Mouse (Mus musculus): ENCODE measurements around the gene Mcub. TPM values are rescaled to one million over a fixed set of nuclear protein-coding genes. Genes with fewer than 3 reads are reported as not detected.
A peak's percentile ranks its signal among the peaks of the same experiment; 100 is the strongest.

The Mcub gene
- polyA plus RNA-seq, 2 experiments: 7.4 to 16.4 TPM

DNA sequence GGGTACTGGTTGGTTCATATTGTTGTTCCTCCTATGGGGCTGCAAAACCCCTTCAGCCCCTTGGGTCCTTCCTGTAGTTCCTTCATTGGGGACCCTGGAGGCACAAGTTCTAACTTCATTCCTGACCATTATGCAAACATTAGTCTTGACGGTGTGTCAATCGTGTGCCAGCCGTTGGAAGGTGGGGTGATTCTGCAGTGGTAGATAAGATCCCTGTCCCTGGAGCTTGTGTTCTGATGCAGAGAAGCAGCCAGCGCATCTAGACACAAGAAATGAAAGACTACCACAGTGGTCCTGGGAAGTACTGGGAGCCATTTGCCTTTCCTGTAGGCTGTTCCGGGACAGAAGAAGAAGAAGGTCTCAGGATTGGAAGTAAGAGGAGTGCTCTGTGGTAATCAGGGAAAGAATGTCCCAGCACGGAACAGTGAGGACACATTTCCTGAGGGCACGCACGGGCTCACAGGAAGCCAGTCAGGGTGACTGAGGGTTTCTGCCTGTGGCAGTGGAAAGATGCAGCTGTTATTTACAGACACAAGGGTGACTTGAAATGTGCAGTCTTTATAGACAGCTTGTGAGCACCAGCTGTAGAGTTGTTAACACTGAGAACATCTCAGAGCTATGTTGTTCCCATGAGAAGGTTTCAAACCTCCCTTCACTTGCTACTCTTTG, 88.9 kb downstream of the Mcub start:
- 11% methylated on average over 8 of the region's 8 CpGs for WGBS (ENCODE audit: insufficient replicate concordance)
- Histone ChIP-seq H3K27ac (peak overlapping the region; percentile 83), H3K4me3 (ENCODE audit: insufficient read depth in 1 of 2, low read depth in 2 of 2, low read length in 2 of 2) (peak overlapping the region; percentile 57 to 58), H3K9ac (replicated peaks) (peak overlapping the region; percentile 64), H3K36me3 (replicated peaks; ENCODE audit: control insufficient read depth, insufficient read depth, low read depth) (no peaks in the 10 kb centered on the region), H3K4me1 (replicated peaks; ENCODE audit: control insufficient read depth in 2 of 2, insufficient read depth in 2 of 2, low read length in 1 of 2) (peaks cover 42 to 45% of the 10 kb centered on the region in 2 experiments), H3K27me3 (ENCODE audit: control insufficient read depth, insufficient read depth, low read length) (no peaks in the 10 kb centered on the region), H3K4me2 (ENCODE audit: low read depth) (peak overlapping the region; percentile 88), H3K9me3 (ENCODE audit: control insufficient read depth, low read length) (no peaks in the 10 kb centered on the region)
- TF ChIP-seq CTCF (IDR thresholded peaks at IDR 0.05; ENCODE audit: low read depth) (no peak), EP300 (IDR thresholded peaks at IDR 0.05; ENCODE audit: low read depth) (peak; percentile 77)
- ATAC-seq (ENCODE audit: insufficient read depth) (peak; percentile 72), DNase-seq (ENCODE audit: low read depth in 3 of 3, low spot score in 3 of 3) (peak; percentile 56 to 59 (median 57))

DNA sequence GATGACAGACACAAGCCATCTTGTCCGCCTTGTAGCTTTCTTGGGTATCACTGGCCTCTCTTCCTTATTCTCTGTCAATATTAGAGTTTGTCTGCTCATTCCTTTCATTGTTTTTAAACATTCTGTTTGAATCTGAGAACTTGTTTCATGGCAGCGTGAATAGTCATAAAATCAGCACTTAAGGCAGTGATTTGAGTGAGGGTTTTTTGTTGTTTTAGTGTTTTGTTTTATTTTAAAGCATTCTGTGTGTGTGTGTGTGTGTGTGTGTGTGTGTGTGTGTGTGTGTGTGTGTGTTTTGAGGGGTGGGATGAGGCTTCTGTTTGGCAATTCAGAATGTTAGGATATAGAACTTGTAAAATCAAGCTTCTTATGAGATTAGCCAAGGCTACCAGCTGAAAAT, 90.1 kb downstream of the Mcub start:
- Histone ChIP-seq H3K4me1 (replicated peaks; ENCODE audit: control insufficient read depth in 2 of 2, insufficient read depth in 2 of 2, low read length in 1 of 2) (peaks cover 30 to 35% of the 10 kb centered on the region in 2 experiments), H3K36me3 (replicated peaks; ENCODE audit: control insufficient read depth, insufficient read depth, low read depth) (no peaks in the 10 kb centered on the region), H3K9me3 (ENCODE audit: control insufficient read depth, low read length) (no peaks in the 10 kb centered on the region), H3K4me2 (ENCODE audit: low read depth) (peak overlapping the region; percentile 88), H3K27ac (peak overlapping the region; percentile 36), H3K4me3 (ENCODE audit: insufficient read depth in 1 of 2, low read depth in 2 of 2, low read length in 2 of 2) (peak overlapping the region; percentile 38 to 74; a peak in 3 of 4 replicates), H3K27me3 (ENCODE audit: control insufficient read depth, insufficient read depth, low read length) (no peaks in the 10 kb centered on the region), H3K9ac (replicated peaks) (no peak overlapping the region; the same call in 1 of the 2 replicates)
- ATAC-seq (ENCODE audit: insufficient read depth) (no peak), DNase-seq (ENCODE audit: low read depth in 3 of 3, low spot score in 3 of 3) (no peak)
- WGBS (ENCODE audit: insufficient replicate concordance): 57% methylated on average over 2 of the region's 2 CpGs
- TF ChIP-seq EP300 (IDR thresholded peaks at IDR 0.05; ENCODE audit: low read depth) (no peak), CTCF (IDR thresholded peaks at IDR 0.05; ENCODE audit: low read depth) (no peak)

DNA sequence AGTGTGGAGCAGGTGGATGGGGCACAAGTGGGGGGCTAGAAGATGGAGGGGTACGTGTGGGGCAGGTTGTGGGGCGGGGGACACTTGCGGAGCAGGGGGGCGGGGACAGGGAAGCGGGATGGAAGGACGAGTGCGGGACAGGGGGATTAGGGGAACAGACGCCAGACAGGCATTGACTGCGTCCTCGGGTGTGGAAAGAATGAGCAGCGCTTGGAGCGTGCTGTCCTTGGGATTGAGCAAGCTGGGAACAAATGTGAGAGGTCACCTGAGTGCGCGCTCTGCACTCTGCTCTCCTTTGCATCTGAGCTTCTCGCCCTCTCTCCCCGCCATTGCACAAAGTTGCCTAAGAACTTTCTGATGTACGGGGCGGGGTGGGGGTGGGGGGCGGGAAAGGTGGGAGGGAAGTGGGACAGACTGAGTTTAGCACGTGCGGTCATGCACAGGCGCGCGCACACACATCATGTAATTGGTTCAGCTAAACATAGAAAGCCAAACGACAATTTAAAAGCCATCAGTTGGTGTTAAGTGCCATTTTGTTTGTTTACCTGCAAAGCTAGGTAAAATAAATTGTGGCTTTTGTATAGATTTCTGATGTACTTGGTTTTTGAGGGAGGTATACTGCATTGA, 90.8 kb downstream of the Mcub start:
- Histone ChIP-seq H3K27ac (peak overlapping the region; percentile 36), H3K4me1 (replicated peaks; ENCODE audit: control insufficient read depth in 2 of 2, insufficient read depth in 2 of 2, low read length in 1 of 2) (peaks cover 25 to 29% of the 10 kb centered on the region in 2 experiments), H3K4me3 (ENCODE audit: insufficient read depth in 1 of 2, low read depth in 2 of 2, low read length in 2 of 2) (peak overlapping the region; percentile 73 to 74), H3K36me3 (replicated peaks; ENCODE audit: control insufficient read depth, insufficient read depth, low read depth) (no peaks in the 10 kb centered on the region), H3K9me3 (ENCODE audit: control insufficient read depth, low read length) (no peaks in the 10 kb centered on the region), H3K9ac (replicated peaks) (peak overlapping the region; percentile 80), H3K27me3 (ENCODE audit: control insufficient read depth, insufficient read depth, low read length) (no peaks in the 10 kb centered on the region), H3K4me2 (ENCODE audit: low read depth) (peak overlapping the region; percentile 88)
- DNase-seq (ENCODE audit: low read depth in 3 of 3, low spot score in 3 of 3): peak in 2 of 3 experiments; percentile 45 to 48
- TF ChIP-seq CTCF (IDR thresholded peaks at IDR 0.05; ENCODE audit: low read depth) (no peak), EP300 (IDR thresholded peaks at IDR 0.05; ENCODE audit: low read depth) (no peak)
- under 1% methylated on average over 25 of the region's 25 CpGs for WGBS (ENCODE audit: insufficient replicate concordance)
- peak; percentile 27 for ATAC-seq (ENCODE audit: insufficient read depth)

DNA sequence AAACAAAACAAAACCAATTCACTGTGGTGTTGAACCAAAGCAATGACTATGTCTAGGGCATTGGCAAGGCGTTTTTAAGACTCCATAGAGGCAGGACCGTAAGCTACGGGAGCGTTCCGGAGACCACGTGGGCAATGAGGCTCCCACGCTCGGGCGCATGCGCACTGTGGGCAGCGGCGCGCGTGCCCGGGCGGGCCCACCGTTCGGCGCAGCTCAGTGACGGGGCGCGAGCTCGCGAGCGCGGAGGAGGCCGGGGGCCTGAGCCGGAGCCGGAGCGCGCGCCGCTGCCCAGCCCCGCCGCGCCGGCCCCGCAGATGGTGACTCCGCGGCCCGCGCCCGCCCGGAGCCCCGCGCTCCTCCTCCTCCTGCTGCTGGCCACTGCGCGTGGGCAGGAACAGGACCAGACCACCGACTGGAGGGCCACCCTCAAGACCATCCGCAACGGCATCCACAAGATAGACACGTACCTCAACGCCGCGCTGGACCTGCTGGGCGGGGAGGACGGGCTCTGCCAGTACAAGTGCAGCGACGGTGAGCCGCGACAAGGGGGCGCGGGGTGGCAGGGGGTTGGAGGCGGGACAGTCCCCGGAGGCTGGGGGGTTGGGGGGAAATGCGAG, 91.5 kb downstream of the Mcub start, which contains the start of gene Pla2g12a:
Pla2g12a (plus strand) TSS at position 202 of the 617 bp plus-strand sequence.
- Histone ChIP-seq H3K9me3 (ENCODE audit: control insufficient read depth, low read length) (no peaks in the 10 kb centered on the region), H3K36me3 (replicated peaks; ENCODE audit: control insufficient read depth, insufficient read depth, low read depth) (no peaks in the 10 kb centered on the region), H3K4me2 (ENCODE audit: low read depth) (peak within 1 kb of the TSS; percentile 88), H3K4me1 (replicated peaks; ENCODE audit: control insufficient read depth in 2 of 2, insufficient read depth in 2 of 2, low read length in 1 of 2) (peaks cover 25 to 29% of the 10 kb centered on the region in 2 experiments), H3K4me3 (ENCODE audit: insufficient read depth in 1 of 2, low read depth in 2 of 2, low read length in 2 of 2) (peak within 1 kb of the TSS; percentile 73 to 74), H3K27me3 (ENCODE audit: control insufficient read depth, insufficient read depth, low read length) (no peaks in the 10 kb centered on the region), H3K9ac (replicated peaks) (peak within 1 kb of the TSS; percentile 80), H3K27ac (peak within 1 kb of the TSS; percentile 36)
- TF ChIP-seq EP300 (IDR thresholded peaks at IDR 0.05; ENCODE audit: low read depth): no peak
- TF ChIP-seq CTCF (IDR thresholded peaks at IDR 0.05; ENCODE audit: low read depth): peak; percentile 52
- ATAC-seq (ENCODE audit: insufficient read depth) (peak; percentile 79), DNase-seq (ENCODE audit: low read depth in 3 of 3, low spot score in 3 of 3) (peak; percentile 59 to 75 (median 63))
- 1% methylated on average over 58 of the region's 66 CpGs for WGBS (ENCODE audit: insufficient replicate concordance)

DNA sequence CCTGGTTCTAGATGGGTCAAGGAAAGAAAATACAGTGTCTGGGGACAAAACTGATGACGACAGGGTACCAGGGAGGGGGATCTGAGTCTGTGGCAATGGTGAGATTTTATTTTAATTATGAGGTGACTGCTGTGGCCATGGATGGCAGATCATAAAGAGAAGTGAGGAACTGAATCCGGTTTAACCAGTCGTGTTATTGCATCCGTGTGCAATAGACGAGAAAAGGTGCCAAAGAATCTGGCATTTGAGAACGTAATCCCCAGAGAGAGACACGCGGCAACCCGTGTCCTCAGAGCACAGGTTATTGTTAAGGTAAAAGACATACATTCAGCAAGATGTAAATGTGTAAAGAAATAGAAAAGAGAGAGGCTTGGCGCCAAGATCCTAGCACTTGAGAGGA, 92.7 kb downstream of the Mcub start:
- DNase-seq (ENCODE audit: low read depth in 3 of 3, low spot score in 3 of 3): no peak

More for the DNA sequence above, 92.7 kb downstream of the Mcub start:
- H3K36me3 ChIP-seq (replicated peaks; ENCODE audit: control insufficient read depth, insufficient read depth, low read depth): no peaks in the 10 kb centered on the region; the same call in 1 of the 2 replicates
- H3K9ac ChIP-seq (replicated peaks): no peak overlapping the region
- H3K27me3 ChIP-seq (ENCODE audit: control insufficient read depth, insufficient read depth, low read length): no peaks in the 10 kb centered on the region
- peaks cover 20 to 23% of the 10 kb centered on the region in 2 experiments for H3K4me1 ChIP-seq (replicated peaks; ENCODE audit: control insufficient read depth in 2 of 2, insufficient read depth in 2 of 2, low read length in 1 of 2)
- no peak for TF ChIP-seq EP300 (IDR thresholded peaks at IDR 0.05; ENCODE audit: low read depth)
- TF ChIP-seq CTCF (IDR thresholded peaks at IDR 0.05; ENCODE audit: low read depth): no peak
- ATAC-seq (ENCODE audit: insufficient read depth): no peak
- H3K4me2 ChIP-seq (ENCODE audit: low read depth): no peak overlapping the region
- H3K27ac ChIP-seq: no peak overlapping the region
- H3K4me3 ChIP-seq (ENCODE audit: insufficient read depth in 1 of 2, low read depth in 2 of 2, low read length in 2 of 2): no peak overlapping the region
- 78% methylated on average over 10 of the region's 10 CpGs for WGBS (ENCODE audit: insufficient replicate concordance)
- H3K9me3 ChIP-seq (ENCODE audit: control insufficient read depth, low read length): no peaks in the 10 kb centered on the region

Other genes starting within 250 kb of the Mcub start
- gene Egf, start 214.9 kb downstream of the Mcub start, polyA plus RNA-seq (2012; rRNA removed): 0.42 and 0.77 TPM in 2 replicates
- gene Egf, start 214.9 kb downstream of the Mcub start, polyA plus RNA-seq (2014; fragmentation: Nextera tagmentation; extraction: Ambion mirVana): 0.25 and 0.59 TPM in 2 replicates
- gene Lrit3, start 166.2 kb downstream of the Mcub start, polyA plus RNA-seq (2012; rRNA removed): not detected in 2 replicates
- gene Lrit3, start 166.2 kb downstream of the Mcub start, polyA plus RNA-seq (2014; fragmentation: Nextera tagmentation; extraction: Ambion mirVana): not detected in 2 replicates
- gene Rrh, start 147.6 kb downstream of the Mcub start, polyA plus RNA-seq (2012; rRNA removed): 0.07 and 0.10 TPM in 2 replicates
- 0.04 TPM in 1 of 2 replicates, not detected in the other for gene Rrh, start 147.6 kb downstream of the Mcub start, polyA plus RNA-seq (2014; fragmentation: Nextera tagmentation; extraction: Ambion mirVana)
- 26.2 and 90.6 TPM in 2 replicates for gene Gar1, start 138.8 kb downstream of the Mcub start, polyA plus RNA-seq (2012; rRNA removed)
- 20.6 and 22.6 TPM in 2 replicates for gene Gar1, start 138.8 kb downstream of the Mcub start, polyA plus RNA-seq (2014; fragmentation: Nextera tagmentation; extraction: Ambion mirVana)
- 56.4 and 90.4 TPM in 2 replicates for gene Cfi, start 134.3 kb downstream of the Mcub start, polyA plus RNA-seq (2012; rRNA removed)
- 153 and 156 TPM in 2 replicates for gene Cfi, start 134.3 kb downstream of the Mcub start, polyA plus RNA-seq (2014; fragmentation: Nextera tagmentation; extraction: Ambion mirVana)
- 31.0 and 45.7 TPM in 2 replicates for gene Pla2g12a, start 91.6 kb downstream of the Mcub start, polyA plus RNA-seq (2012; rRNA removed)
- gene Pla2g12a, start 91.6 kb downstream of the Mcub start, polyA plus RNA-seq (2014; fragmentation: Nextera tagmentation; extraction: Ambion mirVana): 84.7 and 95.3 TPM in 2 replicates
- 19.1 and 20.6 TPM in 2 replicates for gene Casp6, start 68.8 kb downstream of the Mcub start, polyA plus RNA-seq (2012; rRNA removed)
- gene Casp6, start 68.8 kb downstream of the Mcub start, polyA plus RNA-seq (2014; fragmentation: Nextera tagmentation; extraction: Ambion mirVana): 32.7 and 36.0 TPM in 2 replicates
- 12.8 and 17.1 TPM in 2 replicates for gene Sec24b, start 91.3 kb upstream of the Mcub start, polyA plus RNA-seq (2012; rRNA removed)
- gene Sec24b, start 91.3 kb upstream of the Mcub start, polyA plus RNA-seq (2014; fragmentation: Nextera tagmentation; extraction: Ambion mirVana): 7.8 and 8.6 TPM in 2 replicates
- gene Col25a1, start 161.3 kb upstream of the Mcub start, polyA plus RNA-seq (2012; rRNA removed): 0.92 and 0.94 TPM in 2 replicates
- gene Col25a1, start 161.3 kb upstream of the Mcub start, polyA plus RNA-seq (2014; fragmentation: Nextera tagmentation; extraction: Ambion mirVana): 0.94 and 1.1 TPM in 2 replicates